Mouse (Mus musculus): ENCODE data around the gene Iscu.

- TF ChIP-seq CTCF (IDR thresholded peaks at IDR 0.05; ENCODE audit: low read depth) (peak; percentile 59; the same call in 1 of the 2 replicates), EP300 (IDR thresholded peaks at IDR 0.05; ENCODE audit: low read depth) (no peak)
These were observed 41.1 kb downstream of the Iscu start for GRCm38 (mm10) chr5:113813608-113814007.

Measured in liver, postnatal 0 days (tissue).